Mouse (Mus musculus): ENCODE results near the gene Olfr495. TPM values are rescaled to one million over a fixed set of nuclear protein-coding genes. Genes with fewer than 3 reads are reported as not detected.

Olfr495 gene
- total RNA-seq (2022) = not detected

GRCm38 (mm10) chr7:108392867-108393266, at the start of gene Olfr495:
Olfr495 (plus strand) TSS chr7:108393167.
- no peak for DNase-seq (ENCODE audit: low spot score)

GRCm38 (mm10) chr7:108346879-108347278, 46.1 kb upstream of the Olfr495 start, which contains the start of gene Olfr493:
Olfr493 (minus strand) TSS chr7:108346979.
- DNase-seq (ENCODE audit: low spot score) = no peak

DNA sequence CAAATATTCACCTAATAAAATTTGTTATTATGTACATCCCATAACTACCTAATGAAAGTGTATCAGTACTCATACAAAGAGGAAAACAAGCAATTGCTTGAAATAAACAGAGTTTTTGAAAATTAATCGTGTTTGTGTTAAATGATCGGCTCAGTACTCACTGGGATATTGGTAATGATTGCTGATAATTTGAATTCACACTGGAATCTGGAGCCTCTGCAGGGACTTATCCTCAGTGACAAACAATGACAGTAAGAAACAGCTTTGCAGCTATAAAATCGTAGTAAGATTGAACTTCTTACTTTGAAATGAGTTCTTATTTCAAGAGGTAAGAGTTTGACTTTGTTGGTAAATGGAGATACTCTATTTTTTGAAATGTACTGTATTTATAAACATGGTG, 27.9 kb upstream of the Olfr495 start, which contains the start of gene Olfr494:
Olfr494 (plus strand) TSS at position 301 of the 400 bp plus-strand sequence.
- DNase-seq (ENCODE audit: low spot score) = no peak

- DNase-seq (ENCODE audit: low spot score) = no peak
Measured at GRCm38 (mm10) chr7:108420121-108420520, 27.2 kb downstream of the Olfr495 start, which contains the start of gene Olfr497. Olfr497 (plus strand) TSS chr7:108420421.

Other genes with a start within 250 kb of the Olfr495 start
- not detected for gene Olfr485, start 233.3 kb upstream of the Olfr495 start, total RNA-seq (2022)
- not detected for gene Olfr486, start 220.4 kb upstream of the Olfr495 start, total RNA-seq (2022)
- gene Olfr487, start 178.5 kb upstream of the Olfr495 start, total RNA-seq (2022) = not detected
- gene Olfr488, start 134.8 kb upstream of the Olfr495 start, total RNA-seq (2022) = not detected
- gene Olfr490, start 104.2 kb upstream of the Olfr495 start, total RNA-seq (2022) = not detected
- not detected for gene Olfr491, start 79.7 kb upstream of the Olfr495 start, total RNA-seq (2022)
- not detected for gene Olfr492, start 69.5 kb upstream of the Olfr495 start, total RNA-seq (2022)
- not detected for gene Olfr493, start 46.2 kb upstream of the Olfr495 start, total RNA-seq (2022)
- gene Olfr494, start 27.8 kb upstream of the Olfr495 start, total RNA-seq (2022) = not detected
- not detected for gene Olfr497, start 27.3 kb downstream of the Olfr495 start, total RNA-seq (2022)
- gene Olfr498, start 72.2 kb downstream of the Olfr495 start, total RNA-seq (2022) = not detected
- not detected for gene Olfr502, start 131.9 kb downstream of the Olfr495 start, total RNA-seq (2022)
- not detected for gene Olfr503, start 151.4 kb downstream of the Olfr495 start, total RNA-seq (2022)
- not detected for gene Olfr504, start 172.6 kb downstream of the Olfr495 start, total RNA-seq (2022)
- gene Olfr506, start 217.6 kb downstream of the Olfr495 start, total RNA-seq (2022) = not detected
- gene Olfr507, start 228.6 kb downstream of the Olfr495 start, total RNA-seq (2022) = not detected
- gene Olfr508, start 236.8 kb downstream of the Olfr495 start, total RNA-seq (2022) = not detected